Mouse (Mus musculus) fat pad, adult 2 months (tissue): ENCODE results near the gene Ak5.
A peak's percentile ranks its signal among the peaks of the same experiment; 100 is the strongest.

ENCODE experiments used
- DNase-seq: peaks from one replicate; pipeline ENCODE4 v3.0.0-alpha.2; 2011; ENCODE audit warnings: low read depth, low spot score; ENCODE audit errors: extremely low read depth

Ak5 gene

DNA sequence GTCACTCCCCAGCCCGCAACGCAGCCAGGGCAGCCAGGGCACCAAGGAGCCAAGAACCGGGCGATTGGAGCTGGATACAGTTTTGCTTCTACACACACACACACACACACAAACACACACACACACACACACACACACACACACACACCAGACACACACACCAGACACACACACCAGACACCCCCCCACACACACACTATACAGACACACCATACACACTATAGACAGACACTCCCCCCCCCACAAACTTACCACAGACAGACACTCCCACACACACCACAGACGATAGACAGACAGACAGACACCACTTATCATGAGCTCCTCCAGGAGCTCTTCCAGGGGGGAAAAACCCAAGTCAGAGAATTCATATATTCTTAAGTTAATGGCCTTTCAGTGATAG lies at the start of gene Ak5:
Gene Ak5 (minus strand): TSS at position 122 of the 400 bp plus-strand sequence.
- DNase-seq: no peak

DNA sequence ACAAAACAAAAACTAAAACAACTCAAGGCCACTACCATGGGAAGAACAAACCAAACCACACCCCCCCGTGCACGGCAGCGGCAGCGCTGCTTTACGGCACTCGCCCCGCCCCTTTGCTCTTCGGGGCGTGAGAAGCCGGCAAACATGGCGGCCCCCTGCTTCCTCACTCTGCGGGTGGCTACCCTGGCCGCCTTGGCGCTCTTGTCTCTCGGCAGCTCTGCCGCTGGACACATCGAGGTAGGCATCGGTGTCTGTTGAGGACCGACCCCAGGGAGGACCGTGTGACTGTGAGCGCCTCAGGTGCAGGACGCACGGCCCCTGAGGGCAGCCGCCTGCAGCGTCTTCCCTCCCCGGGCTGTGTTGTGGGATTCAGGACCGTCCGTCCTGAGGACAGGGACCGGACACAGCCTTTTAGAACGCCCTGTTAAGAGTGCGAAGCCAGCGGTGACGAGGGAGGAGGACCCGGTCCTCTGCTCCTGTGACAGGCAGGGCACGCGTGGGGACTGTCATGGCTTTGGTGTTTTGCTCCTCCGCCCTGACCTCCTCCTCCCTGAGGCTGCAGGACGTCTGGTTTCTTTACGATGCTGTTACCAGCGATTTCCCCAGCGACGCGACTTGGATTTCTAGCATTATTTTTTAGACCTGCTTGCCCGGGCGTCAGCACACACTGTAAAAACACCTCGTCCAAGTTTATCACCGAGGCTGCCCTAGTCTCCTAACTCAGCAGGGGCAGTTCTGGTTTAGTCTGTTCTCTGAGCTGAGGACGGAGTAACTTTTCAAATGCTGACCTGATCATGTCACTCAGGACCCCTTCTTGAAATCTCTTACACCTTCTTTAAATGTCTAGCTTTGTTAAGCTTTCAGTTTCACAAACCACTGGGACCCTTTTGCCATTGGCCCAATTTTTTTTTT lies 46.1 kb upstream of the Ak5 start, which contains the start of gene Pigk:
Gene Pigk (plus strand): TSS at position 110 of the 912 bp plus-strand sequence.
- DNase-seq: no peak

DNA sequence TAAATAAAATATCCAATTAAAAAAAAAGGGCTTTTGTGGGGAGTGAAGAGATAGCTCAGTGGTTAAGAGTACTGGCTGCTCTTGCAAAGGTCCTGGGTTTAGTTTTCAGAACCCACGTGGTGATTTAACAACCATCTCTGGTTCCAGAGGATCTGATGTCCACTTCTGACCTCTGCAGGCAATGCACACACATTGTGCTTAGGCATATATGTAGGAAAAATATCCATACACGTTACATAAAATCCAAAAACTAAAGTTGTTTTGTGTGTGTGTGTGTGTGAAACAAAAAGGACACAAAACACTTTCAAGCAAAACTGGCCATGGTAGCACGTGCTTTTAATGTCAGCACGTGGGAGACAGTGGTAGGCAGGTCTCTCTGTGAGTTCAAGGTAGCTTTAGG lies 44.8 kb upstream of the Ak5 start:
- no peak for DNase-seq

DNA sequence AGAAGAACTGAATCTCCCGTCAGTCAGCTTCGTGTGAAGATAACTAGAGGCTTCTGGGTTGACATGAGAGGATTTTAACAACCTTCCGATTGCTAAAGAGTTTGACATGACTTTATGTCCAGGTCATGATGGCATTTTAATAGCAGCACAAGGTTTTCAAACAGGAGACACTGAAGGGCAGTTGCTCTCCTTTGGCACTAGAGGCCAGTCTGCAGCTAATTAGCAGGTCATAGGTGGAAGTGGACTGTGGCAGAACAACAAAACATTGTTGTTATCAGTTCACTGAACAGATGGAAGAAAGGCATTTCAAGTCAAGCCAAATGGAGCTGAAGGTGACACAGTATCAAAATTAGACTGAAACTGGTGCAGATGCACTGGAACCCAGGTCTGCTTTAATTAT lies 41.8 kb upstream of the Ak5 start:
- DNase-seq: no peak

DNA sequence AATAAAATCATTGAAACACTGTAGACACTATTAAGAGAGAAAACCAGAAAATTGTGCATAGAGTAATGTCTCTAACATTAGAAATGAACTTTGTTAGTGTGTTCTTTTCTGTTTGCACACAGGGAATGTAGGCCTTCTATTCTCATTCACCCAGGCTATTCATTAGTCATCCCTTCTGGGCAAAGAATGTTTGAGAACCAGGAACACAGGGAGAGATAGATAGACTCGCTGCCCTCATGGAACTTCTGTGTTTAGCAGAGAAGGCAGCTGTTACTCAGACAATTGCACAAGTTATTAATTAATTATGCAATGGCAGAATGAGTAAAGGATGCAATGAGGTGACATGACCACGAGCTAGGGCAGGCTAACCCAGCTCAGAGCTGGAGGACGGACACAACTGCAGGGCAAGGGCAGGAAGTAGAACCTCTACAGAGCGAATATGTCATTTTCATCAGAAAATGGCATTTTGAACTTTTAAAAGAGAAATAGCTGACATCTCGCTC lies 39.2 kb upstream of the Ak5 start:
- no peak for DNase-seq

DNA sequence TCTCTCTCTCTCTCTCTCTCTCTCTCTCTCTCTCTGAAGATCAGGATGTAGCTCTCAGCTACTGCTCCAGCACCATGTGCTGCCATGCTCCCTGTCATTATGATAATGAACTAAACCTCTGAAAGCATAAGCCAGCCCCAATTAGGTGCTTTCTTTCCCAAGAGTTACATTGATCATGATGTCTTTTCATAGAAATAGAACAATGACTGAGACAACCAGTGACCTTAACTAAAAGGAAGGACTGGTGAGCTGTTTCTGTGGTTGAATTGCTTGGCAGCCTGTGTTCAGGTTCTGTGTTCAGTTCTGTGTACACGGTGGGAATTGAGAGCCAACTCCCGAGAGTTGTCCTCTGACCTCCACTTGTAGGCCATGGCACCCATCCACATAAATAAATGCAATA lies 38.7 kb upstream of the Ak5 start:
- no peak for DNase-seq

DNA sequence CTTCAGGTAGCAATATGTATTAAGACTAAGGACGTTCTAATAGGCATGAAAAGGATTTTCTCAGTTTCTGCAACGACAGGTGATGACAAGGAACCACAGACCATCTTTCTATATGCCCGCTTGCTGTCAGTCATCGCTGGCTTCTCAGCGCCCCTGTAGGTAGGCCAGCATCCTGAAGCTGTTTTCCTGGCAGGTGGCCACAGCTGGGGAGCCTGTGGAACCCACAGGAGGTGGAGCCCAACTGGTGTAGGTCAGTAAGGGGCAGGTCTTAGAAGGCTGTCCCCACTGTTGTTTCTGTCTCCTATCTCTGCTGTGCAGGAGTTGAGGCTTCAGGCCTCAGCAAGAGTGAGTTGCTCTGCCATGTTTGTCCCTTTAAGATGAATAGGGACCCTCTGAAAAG lies 37.7 kb upstream of the Ak5 start:
- DNase-seq: no peak

DNA sequence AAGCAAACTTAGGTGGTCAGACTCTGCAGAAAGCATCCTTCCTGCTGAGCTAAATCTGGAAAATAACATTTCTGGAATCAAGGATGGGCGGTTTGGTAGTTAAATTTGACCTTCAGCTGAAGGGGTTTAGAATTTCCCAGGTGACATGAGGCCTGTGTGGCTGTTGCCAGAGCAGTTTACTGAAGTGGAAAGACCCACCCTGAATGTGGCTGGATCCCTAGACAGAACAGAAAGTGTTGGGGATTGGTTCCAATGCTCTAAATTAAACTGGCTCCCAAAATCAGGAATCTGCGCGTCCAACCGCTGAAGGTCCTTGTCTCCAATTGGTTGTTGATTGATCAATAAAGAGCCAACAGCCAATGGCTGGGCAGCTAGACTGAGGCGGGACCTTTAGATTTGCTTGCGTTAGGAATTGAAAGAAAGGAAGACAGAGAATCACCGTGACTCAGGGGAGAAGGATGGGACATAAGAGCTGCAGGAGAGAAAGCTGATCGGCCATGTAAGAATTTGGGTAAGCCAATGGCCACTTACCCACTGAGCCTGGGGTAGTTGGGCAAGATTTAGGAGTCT lies 34.2 kb upstream of the Ak5 start:
- no peak for DNase-seq

DNA sequence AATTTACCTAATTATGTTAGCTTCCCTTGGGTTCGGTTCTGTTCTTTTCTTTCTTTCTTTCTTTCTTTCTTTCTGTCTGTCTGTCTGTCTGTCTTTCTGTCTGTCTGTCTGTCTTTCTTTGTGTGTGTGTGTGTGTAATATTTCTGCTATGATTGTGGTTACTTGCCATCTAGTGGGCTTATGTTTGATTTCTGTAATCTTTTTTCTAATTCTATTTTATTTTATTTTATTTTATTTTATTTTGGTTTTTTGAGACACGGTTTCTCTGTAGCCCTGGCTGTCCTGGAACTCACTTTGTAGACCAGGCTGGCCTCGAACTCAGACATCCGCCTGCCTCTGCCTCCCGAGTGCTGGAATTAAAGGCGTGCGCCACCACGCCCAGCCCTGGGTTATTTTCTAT lies 33.4 kb upstream of the Ak5 start:
- DNase-seq: peak; percentile 11

DNA sequence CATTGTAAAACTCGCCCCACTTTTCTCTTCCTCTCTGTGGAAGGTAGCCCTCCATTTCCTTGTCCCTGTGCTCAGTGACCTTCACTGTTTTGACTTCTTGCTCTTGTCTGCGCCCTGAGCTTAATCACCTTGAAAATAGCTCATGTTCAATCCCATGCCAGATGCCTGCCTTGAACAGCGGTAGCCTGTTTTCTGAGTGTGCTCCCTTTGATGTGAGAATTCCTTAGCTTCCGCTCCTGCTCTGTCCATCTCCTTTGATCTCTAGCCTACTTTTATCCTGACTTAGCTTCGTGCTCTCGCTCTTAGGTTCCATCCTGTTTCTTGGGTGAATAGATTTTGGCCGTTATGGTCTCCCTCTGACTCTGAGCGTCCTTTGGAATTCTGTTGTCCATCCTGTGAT lies 31.1 kb upstream of the Ak5 start:
- no peak for DNase-seq

DNA sequence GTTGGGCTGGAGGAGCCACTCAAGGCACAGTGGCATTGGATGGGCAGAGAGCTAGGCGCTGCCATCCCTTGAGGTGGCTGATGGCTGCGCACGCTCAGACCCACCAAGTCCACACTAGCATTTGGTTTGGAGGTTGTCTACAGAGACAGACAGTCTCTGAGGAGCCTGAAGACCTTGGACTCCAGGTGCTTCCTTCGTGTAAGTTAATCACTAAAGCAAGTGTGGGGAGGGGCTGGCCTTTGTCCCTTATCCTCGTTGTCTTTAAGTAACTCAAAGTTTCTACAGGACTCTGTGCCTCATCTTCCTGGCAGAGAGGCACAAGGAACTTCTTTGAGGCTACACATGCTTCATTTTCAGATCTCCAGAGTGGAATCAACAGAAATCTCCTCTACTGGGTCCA lies 29.9 kb upstream of the Ak5 start:
- DNase-seq: no peak

DNA sequence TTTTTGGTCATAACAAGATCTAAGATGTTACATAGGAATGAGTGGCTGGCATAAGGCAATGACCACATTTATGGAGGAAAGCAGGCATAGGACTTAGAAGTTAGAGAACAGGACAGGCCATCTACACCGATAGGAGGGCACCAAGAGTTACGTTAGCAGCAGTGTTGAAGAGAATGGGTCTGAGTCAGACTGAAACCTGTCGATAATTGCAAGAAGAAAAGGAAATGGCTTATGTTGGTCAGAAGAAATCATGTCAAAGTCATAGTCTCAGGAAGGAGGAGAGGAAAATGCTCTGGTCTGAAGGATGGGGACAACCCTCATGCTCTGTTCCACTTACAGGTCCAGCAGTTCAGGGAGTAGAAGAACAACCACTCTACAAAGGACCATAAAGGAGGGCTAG lies 26.8 kb upstream of the Ak5 start:
- DNase-seq: no peak

DNA sequence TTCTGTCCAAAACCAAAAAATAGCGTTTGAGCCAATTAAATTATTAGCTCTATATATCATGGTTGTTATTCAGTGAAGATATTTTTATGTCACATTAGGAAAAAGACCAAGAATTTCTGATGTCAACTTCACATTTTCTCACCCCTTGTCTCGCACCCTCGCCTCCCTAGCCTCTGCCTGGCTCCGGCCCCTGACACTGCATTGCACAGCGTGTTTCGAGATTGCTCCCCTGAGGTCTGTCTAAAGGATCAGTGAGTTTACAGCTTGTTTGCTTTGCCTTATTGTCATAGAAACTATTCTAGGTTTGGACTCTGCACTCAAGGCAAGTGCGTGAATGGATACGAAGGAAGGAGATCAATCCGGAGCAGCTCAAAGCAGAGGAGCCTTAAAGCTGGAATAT lies 20.9 kb upstream of the Ak5 start:
- DNase-seq: no peak

DNA sequence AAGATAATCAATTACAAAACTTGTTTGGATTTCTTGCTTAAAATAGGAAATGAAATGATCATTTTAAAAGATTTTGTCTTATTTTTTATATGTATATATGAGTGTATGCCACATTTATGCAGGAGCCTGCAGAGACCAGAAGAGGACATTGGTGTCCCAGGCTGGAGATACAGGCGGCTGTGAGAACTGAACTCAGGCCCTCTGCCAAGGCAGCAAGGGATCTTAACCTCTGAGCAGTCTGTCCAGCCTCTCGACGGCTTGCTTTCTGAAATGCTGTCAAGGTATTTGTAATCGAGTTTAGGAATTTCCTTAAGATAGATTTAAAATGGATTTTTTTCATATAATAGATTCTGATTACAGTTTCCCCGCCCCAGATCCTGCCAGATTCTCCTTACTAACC lies 20.4 kb upstream of the Ak5 start:
- no peak for DNase-seq

DNA sequence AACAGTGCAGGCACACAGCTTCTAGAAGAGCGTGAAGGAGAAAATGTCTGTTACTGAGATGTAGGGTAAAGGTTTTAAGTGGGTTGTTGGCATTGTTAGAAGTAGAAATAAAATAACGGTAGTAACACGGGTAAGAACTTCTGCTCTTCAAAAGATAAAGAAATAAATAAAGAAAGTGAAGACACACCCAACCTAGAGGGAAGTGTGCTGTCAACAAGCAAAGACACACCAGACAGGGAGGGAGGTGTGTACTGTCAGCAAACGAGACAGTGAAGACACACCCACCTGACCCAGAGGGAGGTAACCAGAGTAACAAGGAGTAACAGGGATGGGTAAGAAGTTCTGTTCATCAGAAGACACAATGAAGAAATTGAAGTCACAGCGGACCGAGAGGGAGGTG lies 6.5 kb upstream of the Ak5 start:
- no peak for DNase-seq

DNA sequence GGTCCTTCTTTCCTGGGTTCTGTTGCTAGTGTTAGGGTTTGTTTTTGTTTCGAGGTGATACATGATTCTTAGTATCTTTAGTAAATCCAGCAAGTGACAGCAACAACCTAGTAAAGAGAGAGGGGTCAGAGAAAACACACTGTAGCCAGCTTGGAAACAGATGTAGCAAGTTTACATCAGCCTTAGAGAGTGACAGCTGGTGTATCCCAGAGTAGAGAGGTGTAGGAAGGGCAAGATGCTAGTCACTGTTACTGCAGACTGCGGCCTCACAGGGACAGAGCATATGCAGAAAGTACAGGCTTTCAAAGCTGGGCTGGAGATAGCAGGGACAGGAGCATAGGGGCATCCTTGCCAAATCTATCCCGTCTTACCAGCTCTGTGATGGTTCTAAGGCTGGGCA lies 1.6 kb upstream of the Ak5 start:
- no peak for DNase-seq

DNA sequence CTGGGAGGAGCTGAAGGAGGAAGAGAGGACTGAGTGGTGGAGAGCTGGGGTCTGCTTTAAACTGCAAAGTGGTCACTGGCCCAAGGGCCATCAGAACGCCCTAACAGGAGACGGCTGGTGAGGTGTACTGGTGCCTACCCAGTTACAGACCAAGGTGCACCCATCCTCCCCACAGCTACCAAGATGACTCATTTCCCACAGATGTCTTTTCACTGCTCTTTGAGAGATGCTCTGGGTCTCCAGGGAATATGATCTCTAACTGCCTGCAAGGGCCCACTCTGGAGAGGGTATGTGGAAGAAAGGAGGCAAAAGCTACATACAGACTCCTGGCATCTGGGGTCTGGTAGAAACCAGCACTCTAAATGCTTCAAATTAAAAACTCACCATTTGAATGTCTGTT lies 633 bp upstream of the Ak5 start:
- no peak for DNase-seq

DNA sequence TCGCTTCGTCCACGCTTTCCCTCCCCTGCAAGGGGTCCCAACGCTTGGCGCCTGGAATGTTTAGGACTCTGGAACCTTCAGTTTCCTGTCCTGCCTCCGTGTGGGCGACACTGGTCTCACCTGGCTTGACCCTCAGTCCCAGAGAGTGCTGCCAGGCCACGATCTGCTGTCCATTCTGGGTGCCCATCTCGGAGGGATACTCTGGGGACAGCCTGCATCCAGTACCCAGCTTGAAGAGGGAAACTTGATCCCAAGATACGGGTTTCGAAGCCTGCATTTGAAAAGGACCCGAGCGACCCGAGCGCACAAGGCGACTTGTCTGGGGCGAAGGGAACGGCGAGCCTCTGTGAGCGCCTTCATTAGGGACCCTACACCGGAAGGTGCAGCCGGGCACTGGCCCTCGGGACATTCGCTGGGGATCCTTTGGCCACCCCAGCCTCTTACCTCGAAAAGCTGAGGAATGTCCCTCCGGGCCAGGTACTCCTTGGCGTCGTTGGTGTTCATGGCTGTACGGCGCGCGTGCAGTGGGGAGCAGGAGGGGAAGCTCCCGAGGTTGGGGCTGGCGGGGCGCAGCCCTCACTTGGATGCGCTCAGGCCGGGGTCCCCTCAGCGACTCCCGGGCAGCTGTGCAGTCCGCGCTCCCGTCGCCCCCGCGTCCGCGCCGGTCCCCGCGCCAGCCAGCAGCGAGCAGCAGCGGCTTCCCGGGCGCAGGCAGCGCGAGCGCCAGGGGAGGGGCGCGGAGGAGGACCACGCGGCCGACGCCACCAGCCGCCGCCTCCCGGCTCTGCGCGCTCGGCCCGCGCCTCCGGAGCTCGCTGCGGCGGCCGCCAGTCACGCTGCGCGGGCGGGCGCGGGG lies 576 bp downstream of the Ak5 start:
- DNase-seq: no peak

DNA sequence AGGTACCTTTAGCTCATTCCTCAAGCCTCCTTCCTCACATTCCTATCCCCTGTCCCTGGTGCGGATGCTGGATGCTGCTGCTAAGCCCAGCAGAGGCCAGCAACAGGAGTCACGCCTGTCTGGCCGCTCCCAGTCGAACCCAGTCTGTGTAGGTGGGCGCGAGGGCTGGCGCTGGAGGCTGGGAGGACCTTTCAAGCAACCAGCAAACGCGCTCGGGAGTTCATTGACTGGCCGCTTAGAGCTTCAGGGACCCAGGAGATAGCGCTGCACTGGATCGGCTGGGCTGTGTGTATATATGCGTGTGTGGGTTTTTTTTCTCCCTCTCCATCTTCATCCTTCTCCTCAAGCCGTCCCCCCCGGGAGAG lies 1.2 kb downstream of the Ak5 start:
- DNase-seq: no peak

DNA sequence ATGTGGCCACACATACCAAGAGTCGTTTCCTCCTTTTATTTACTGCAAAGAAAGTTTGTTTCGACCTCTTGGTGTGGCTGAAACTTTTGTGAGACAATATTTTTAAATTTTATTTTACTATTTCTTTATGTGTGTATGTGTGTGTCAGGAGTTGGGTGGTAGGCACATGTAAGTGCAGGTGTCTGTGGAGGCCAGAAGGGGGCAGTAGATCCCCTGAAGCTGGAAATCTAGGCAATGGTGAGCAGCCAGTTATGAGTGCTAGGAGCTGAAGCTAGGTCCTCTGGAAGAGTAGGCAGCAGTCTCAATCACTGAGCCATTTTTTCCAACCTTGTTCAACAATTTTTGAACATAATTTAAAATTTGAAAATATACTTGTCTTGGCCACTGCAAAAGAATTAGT lies 9.6 kb downstream of the Ak5 start:
- DNase-seq: no peak

DNA sequence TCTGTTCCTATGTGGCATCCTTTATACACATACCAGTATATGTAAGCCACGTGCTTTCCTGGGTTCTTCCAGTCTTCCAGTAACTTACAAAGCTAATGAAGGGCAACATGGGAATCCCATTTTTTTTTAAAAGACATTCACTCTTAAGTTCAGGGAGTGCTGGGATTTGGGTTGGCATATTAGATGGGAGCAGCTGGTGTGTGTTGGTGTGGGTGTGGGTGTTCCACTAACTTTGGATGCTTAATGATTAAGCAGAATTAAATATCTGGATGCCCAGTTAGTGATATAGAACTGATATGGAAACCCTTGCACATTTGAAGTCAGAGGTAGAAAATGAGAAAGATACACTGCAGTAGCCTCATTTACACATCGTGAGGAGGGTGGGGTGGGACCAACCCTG lies 16.2 kb downstream of the Ak5 start:
- no peak for DNase-seq

DNA sequence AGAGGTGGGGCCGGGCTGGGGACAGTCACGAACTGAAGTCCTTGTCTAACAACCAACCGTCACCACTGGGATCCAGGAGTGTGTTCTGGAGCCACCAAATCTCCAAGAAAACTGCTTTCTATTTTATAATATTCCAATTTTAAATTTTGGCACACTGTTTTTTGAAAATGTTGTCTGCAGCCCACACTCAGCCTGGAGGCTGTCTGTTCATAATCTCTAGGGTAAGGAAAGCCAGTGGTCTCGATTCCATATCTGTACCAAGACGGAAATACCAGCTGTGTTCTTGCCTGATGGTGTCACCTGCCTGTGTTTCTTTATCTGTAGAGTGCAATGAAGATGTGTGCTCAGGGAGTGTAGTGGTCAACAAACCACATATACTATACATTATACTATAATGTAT lies 23.6 kb downstream of the Ak5 start:
- no peak for DNase-seq
